ENCODE assay signal across 8 mouse cellular contexts in genomic region chr1:171281528-171281923, GRCm38 (mm10). TPM values are rescaled to one million over a fixed set of nuclear protein-coding genes. Genes with fewer than 3 reads are reported as not detected.
DNase-seq lines count a peak whose midpoint lies in the region; ATAC-seq lines count a peak whose summit lies in the region.

No protein-coding gene starts in this region.

- H3K4me1 ChIP-seq in limb, embryonic 12.5 days (replicated peaks): peaks cover 19% of the 10 kb centered on the region
- H3K4me1 ChIP-seq in midbrain, embryonic 12.5 days: peaks cover 27% of the 10 kb centered on the region

- WGBS in limb, embryonic 12.5 days: under 1% methylated on average over 10 of the region's 10 CpGs
- WGBS in midbrain, embryonic 12.5 days: 1% methylated on average over 10 of the region's 10 CpGs

- ATAC-seq in limb, embryonic 12.5 days (ENCODE audit: insufficient number of reproducible peaks, insufficient read depth, low FRiP score, low TSS enrichment, low read depth): peak; percentile 18
- ATAC-seq in midbrain, embryonic 12.5 days (ENCODE audit: low FRiP score, low read depth): peak; percentile 25; the same call in 1 of the 2 replicates

- peak overlapping the region; percentile 61 for H3K4me3 ChIP-seq in limb, embryonic 12.5 days (replicated peaks)
- peak overlapping the region; percentile 68 for H3K4me3 ChIP-seq in midbrain, embryonic 12.5 days

- peak overlapping the region; percentile 90 for H3K27ac ChIP-seq in limb, embryonic 12.5 days
- H3K27ac ChIP-seq in midbrain, embryonic 12.5 days (replicated peaks): peak overlapping the region; percentile 69

- H3K36me3 ChIP-seq in limb, embryonic 12.5 days: peaks cover 69% of the 10 kb centered on the region
- peaks cover 64% of the 10 kb centered on the region for H3K36me3 ChIP-seq in midbrain, embryonic 12.5 days

- no peaks in the 10 kb centered on the region for H3K9me3 ChIP-seq in limb, embryonic 12.5 days
- no peaks in the 10 kb centered on the region for H3K9me3 ChIP-seq in midbrain, embryonic 12.5 days

- no peaks in the 10 kb centered on the region for H3K27me3 ChIP-seq in limb, embryonic 12.5 days
- H3K27me3 ChIP-seq in midbrain, embryonic 12.5 days: no peaks in the 10 kb centered on the region

- intact Hi-C loops in gastrocnemius, postnatal 36 days (cut with DNase I): loop anchor here (10.0 kb wide), 1 partner anchor 167 kb away; the partner anchor contains the start of gene Cfap126

- H3K4me2 ChIP-seq in limb, embryonic 12.5 days: peak overlapping the region; percentile 72
- peak overlapping the region; percentile 85 for H3K4me2 ChIP-seq in midbrain, embryonic 12.5 days (replicated peaks)

- H3K9ac ChIP-seq in limb, embryonic 12.5 days (replicated peaks): peak overlapping the region; percentile 68
- peak overlapping the region; percentile 51 for H3K9ac ChIP-seq in midbrain, embryonic 12.5 days (replicated peaks)

- DNase-seq in 3134 (ENCODE audit: extremely low read depth, insufficient read length, low spot score): peak; percentile 81
- DNase-seq in adrenal gland, adult 2 months: peak; percentile 90
- DNase-seq in embryo, embryonic 10.5 days (ENCODE audit: low spot score): peak; percentile 88
- peak; percentile 73 to 90 for DNase-seq in gastrocnemius, postnatal 36 days
- DNase-seq in kidney, adult 11 months: peak; percentile 75
- peak; percentile 78 to 84 for DNase-seq in spleen, postnatal 14 days (ENCODE audit: low spot score in 2 of 2)

RNA-seq across cellular contexts. Expression of gene Ppox, which starts 0.5 kb away (rescaled TPM):
- 10 to 100 TPM; 28.6 to 32.2 TPM for total RNA-seq in adrenal gland, adult 2 months (2021)
- polyA plus RNA-seq in adrenal gland, adult 2 months (2012; rRNA removed): 44.2 and 55.0 TPM in 2 replicates
- total RNA-seq in gastrocnemius, postnatal 36 days (2021): 1 to 10 TPM; 8.7 TPM
- polyA plus RNA-seq in limb, embryonic 12.5 days (2016; fragmentation: Nextera tagmentation; extraction: Ambion mirVana): 71.9 and 75.9 TPM in 2 replicates
- polyA plus RNA-seq in midbrain, embryonic 12.5 days (2016; fragmentation: Nextera tagmentation; extraction: Ambion mirVana): 61.4 and 61.5 TPM in 2 replicates

RNA-seq across cellular contexts. Expression of gene Usp21, which starts 6.3 kb away (rescaled TPM):
- 10 to 100 TPM; 37.5 to 44.9 TPM for total RNA-seq in adrenal gland, adult 2 months (2021)
- 61.3 and 61.5 TPM in 2 replicates for polyA plus RNA-seq in adrenal gland, adult 2 months (2012; rRNA removed)
- 10 to 100 TPM; 13.5 to 13.8 TPM for total RNA-seq in gastrocnemius, postnatal 36 days (2021)
- 132 and 134 TPM in 2 replicates for polyA plus RNA-seq in limb, embryonic 12.5 days (2016; fragmentation: Nextera tagmentation; extraction: Ambion mirVana)
- polyA plus RNA-seq in midbrain, embryonic 12.5 days (2016; fragmentation: Nextera tagmentation; extraction: Ambion mirVana): 113 and 119 TPM in 2 replicates

RNA-seq across cellular contexts. Expression of gene B4galt3, which starts 11.4 kb away (rescaled TPM):
- total RNA-seq in adrenal gland, adult 2 months (2021): 10 to 100 TPM; 30.3 to 33.4 TPM
- 53.0 and 56.7 TPM in 2 replicates for polyA plus RNA-seq in adrenal gland, adult 2 months (2012; rRNA removed)
- 10 to 100 TPM in 1 of 2 experiments, 1 to 10 TPM in 1; 9.6 to 10.5 TPM for total RNA-seq in gastrocnemius, postnatal 36 days (2021)
- 82.1 and 84.8 TPM in 2 replicates for polyA plus RNA-seq in limb, embryonic 12.5 days (2016; fragmentation: Nextera tagmentation; extraction: Ambion mirVana)
- 72.1 and 80.6 TPM in 2 replicates for polyA plus RNA-seq in midbrain, embryonic 12.5 days (2016; fragmentation: Nextera tagmentation; extraction: Ambion mirVana)

RNA-seq across cellular contexts. Expression of gene Ufc1, which starts 13.3 kb away (rescaled TPM):
- total RNA-seq in adrenal gland, adult 2 months (2021): 100 to 1,000 TPM; 121 to 170 TPM
- 19.9 and 20.1 TPM in 2 replicates for polyA plus RNA-seq in adrenal gland, adult 2 months (2012; rRNA removed)
- 10 to 100 TPM; 80.9 to 82.2 TPM for total RNA-seq in gastrocnemius, postnatal 36 days (2021)
- 108 and 111 TPM in 2 replicates for polyA plus RNA-seq in limb, embryonic 12.5 days (2016; fragmentation: Nextera tagmentation; extraction: Ambion mirVana)
- polyA plus RNA-seq in midbrain, embryonic 12.5 days (2016; fragmentation: Nextera tagmentation; extraction: Ambion mirVana): 106 TPM in 2 replicates

RNA-seq across cellular contexts. Expression of gene Ndufs2, which starts 30.3 kb away (rescaled TPM):
- total RNA-seq in adrenal gland, adult 2 months (2021): 100 to 1,000 TPM; 558 to 829 TPM
- polyA plus RNA-seq in adrenal gland, adult 2 months (2012; rRNA removed): 210 and 224 TPM in 2 replicates
- 100 to 1,000 TPM; 874 to 989 TPM for total RNA-seq in gastrocnemius, postnatal 36 days (2021)
- polyA plus RNA-seq in limb, embryonic 12.5 days (2016; fragmentation: Nextera tagmentation; extraction: Ambion mirVana): 251 and 257 TPM in 2 replicates
- polyA plus RNA-seq in midbrain, embryonic 12.5 days (2016; fragmentation: Nextera tagmentation; extraction: Ambion mirVana): 224 and 226 TPM in 2 replicates

Comparison
In these comparisons a context has a peak if more than half of its experiments do, and no peak if none do; other contexts are left out.
1. Peak in every context shown above with its lines: DNase-seq, ATAC-seq, H3K4me3 ChIP-seq and H3K27ac ChIP-seq.